Mouse (Mus musculus): ENCODE measurements around the gene Spata3. TPM values are rescaled to one million over a fixed set of nuclear protein-coding genes. Genes with fewer than 3 reads are reported as not detected.

The Spata3 gene
- polyA plus RNA-seq, 1 experiment from 2014 or later, result not detected

DNA sequence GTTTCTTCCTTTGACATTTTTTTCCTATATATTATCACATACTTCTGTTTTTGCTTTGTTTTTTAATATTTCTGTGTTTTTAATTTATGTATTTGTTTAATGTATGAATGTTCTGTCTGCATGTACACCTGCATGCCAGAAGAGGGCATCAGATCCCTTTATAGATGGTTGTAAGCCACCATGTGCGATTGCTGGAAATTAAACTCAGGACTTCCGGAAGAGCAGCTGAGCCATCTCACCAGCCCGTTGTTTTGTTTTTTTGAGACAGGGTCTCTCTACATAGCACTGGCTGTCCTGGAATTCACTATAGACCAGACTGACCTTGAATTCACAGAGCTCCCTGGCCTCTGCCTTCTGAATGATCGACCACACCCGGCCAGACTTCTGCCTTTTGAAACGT, 45.9 kb downstream of the Spata3 start:
- Histone ChIP-seq H3K4me3 (replicated peaks) (no peak overlapping the region), H3K27me3 (no peaks in the 10 kb centered on the region), H3K4me2 (replicated peaks) (no peak overlapping the region), H3K9me3 (0 out of 2 replicates have a peak, but pooled peaks cover 2% of the 10 kb centered on the region), H3K9ac (replicated peaks) (no peak overlapping the region), H3K36me3 (peaks cover 4% of the 10 kb centered on the region; the same call in 1 of the 2 replicates), H3K27ac (no peak overlapping the region), H3K4me1 (replicated peaks) (peaks cover 18% of the 10 kb centered on the region)
- ATAC-seq, result no peak
- 84% methylated on average over 6 of the region's 6 CpGs for WGBS

DNA sequence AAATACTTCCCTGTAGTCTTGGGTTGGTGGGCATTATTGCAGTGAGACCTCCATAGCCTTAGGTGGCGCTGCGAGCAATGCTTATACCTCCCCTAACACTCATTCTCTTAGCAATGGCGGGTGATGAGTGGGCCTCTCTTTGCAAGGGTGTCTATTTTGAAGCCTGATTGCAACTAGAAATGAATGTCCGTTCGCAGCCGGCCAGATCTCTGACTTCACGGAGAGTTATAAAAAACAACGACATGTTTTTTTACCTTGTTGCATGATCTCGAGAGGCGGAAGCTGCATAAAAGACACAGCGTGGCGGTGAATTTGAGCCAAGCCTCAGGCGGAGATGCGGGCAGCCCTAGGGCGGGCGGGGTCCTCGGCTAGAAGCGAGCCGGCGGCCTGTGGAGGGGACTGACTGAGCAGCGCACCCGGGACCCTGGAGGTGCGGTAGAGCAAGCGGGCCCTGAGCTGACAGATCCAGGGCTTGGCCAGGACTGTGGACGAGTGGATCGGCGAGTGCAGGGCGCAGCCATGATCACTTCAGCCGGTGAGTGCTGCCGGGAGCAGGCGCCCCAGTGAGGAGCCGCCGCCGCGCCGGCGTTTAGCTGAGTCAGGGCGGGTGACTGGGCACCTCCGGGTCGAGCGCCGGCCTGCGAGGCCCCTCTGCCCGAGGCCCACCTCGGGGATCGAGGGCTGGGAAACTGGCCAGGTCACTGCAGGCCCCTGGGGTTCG, 47.8 kb downstream of the Spata3 start, which contains the start of gene Psmd1:
Psmd1 (plus strand) TSS at position 117 of the 721 bp plus-strand sequence.
- WGBS, result under 1% methylated on average over 47 of the region's 47 CpGs
- Histone ChIP-seq H3K27me3 (no peaks in the 10 kb centered on the region), H3K9ac (replicated peaks) (peak within 1 kb of the TSS; percentile 99), H3K36me3 (peaks cover 4% of the 10 kb centered on the region; the same call in 1 of the 2 replicates), H3K9me3 (0 out of 2 replicates have a peak, but pooled peaks cover 2% of the 10 kb centered on the region), H3K4me3 (replicated peaks) (peak within 1 kb of the TSS; percentile 98), H3K4me1 (replicated peaks) (peaks cover 14% of the 10 kb centered on the region), H3K4me2 (replicated peaks) (peak within 1 kb of the TSS; percentile 97), H3K27ac (peak within 1 kb of the TSS; percentile 83)
- peak; percentile 97 for ATAC-seq

DNA sequence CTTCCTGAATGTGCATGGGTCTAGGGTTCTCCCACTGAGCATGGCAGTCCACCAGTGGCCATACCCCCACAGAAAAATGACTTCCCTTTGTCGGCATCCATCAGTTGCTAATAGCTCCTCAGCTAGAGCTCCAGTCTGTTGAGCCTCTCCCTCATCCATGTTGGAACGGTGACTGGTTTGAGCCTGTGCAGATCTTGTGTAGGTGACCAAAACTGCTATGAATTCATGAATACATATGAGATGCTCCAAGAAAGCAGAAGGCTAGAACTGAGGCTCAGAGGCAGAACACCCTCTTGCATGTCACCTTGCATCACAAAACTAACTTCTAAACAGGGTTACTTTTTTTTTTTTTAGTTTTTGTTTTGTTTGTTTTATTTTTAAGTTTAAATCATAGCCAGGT, 59.9 kb downstream of the Spata3 start:
- no peaks in the 10 kb centered on the region for H3K27me3 ChIP-seq
- no peak for ATAC-seq
- no peak overlapping the region for H3K9ac ChIP-seq (replicated peaks)
- peaks cover 74% of the 10 kb centered on the region for H3K36me3 ChIP-seq
- H3K27ac ChIP-seq, result no peak overlapping the region
- WGBS, result 94% methylated on average over 2 of the region's 2 CpGs
- no peaks in the 10 kb centered on the region for H3K4me1 ChIP-seq (replicated peaks)
- no peaks in the 10 kb centered on the region for H3K9me3 ChIP-seq
- no peak overlapping the region for H3K4me2 ChIP-seq (replicated peaks)
- H3K4me3 ChIP-seq (replicated peaks), result no peak overlapping the region

Other genes with a start within 250 kb of the Spata3 start
- 0.59 and 0.90 TPM in 2 replicates for gene A630001G21Rik, start 238.2 kb upstream of the Spata3 start, polyA plus RNA-seq (2015; fragmentation: Nextera tagmentation; extraction: Ambion mirVana)
- 52.1 and 54.9 TPM in 2 replicates for gene Cab39, start 223.4 kb upstream of the Spata3 start, polyA plus RNA-seq (2015; fragmentation: Nextera tagmentation; extraction: Ambion mirVana)
- gene Itm2c, start 122.5 kb upstream of the Spata3 start, polyA plus RNA-seq (2015; fragmentation: Nextera tagmentation; extraction: Ambion mirVana), result 179 and 201 TPM in 2 replicates
- 6.4 and 6.5 TPM in 2 replicates for gene 4933407L21Rik, start 88.3 kb upstream of the Spata3 start, polyA plus RNA-seq (2015; fragmentation: Nextera tagmentation; extraction: Ambion mirVana)
- gene Gpr55, start 55.8 kb upstream of the Spata3 start, polyA plus RNA-seq (2015; fragmentation: Nextera tagmentation; extraction: Ambion mirVana), result 0.05 and 0.07 TPM in 2 replicates
- 2.3 and 2.5 TPM in 2 replicates for gene 2810459M11Rik, start 29.0 kb downstream of the Spata3 start, polyA plus RNA-seq (2015; fragmentation: Nextera tagmentation; extraction: Ambion mirVana)
- gene Psmd1, start 47.6 kb downstream of the Spata3 start, polyA plus RNA-seq (2015; fragmentation: Nextera tagmentation; extraction: Ambion mirVana), result 188 and 201 TPM in 2 replicates
- 0.15 and 0.28 TPM in 2 replicates for gene Htr2b, start 95.2 kb downstream of the Spata3 start, polyA plus RNA-seq (2015; fragmentation: Nextera tagmentation; extraction: Ambion mirVana)
- 0.30 TPM in 1 of 2 replicates, not detected in the other for gene Gm21972, start 116.8 kb downstream of the Spata3 start, polyA plus RNA-seq (2015; fragmentation: Nextera tagmentation; extraction: Ambion mirVana)
- gene Armc9, start 138.0 kb downstream of the Spata3 start, polyA plus RNA-seq (2015; fragmentation: Nextera tagmentation; extraction: Ambion mirVana), result 37.2 and 37.4 TPM in 2 replicates